Mouse (Mus musculus): ENCODE data around the gene H2-DMb1. TPM values are rescaled to one million over a fixed set of nuclear protein-coding genes. Genes with fewer than 3 reads are reported as not detected.

H2-DMb1 gene
- total RNA-seq, 2 experiments from 2014 or later: 1.2 to 1.8 TPM

- DNase-seq (ENCODE audit: extremely low spot score in 1 of 2, low spot score in 2 of 2): no peak
- intact Hi-C loops (cut with DNase I): loop anchor here (5.0 kb wide), 1 partner anchor 172 kb away; the partner anchor contains the start of gene Btnl2
Measured at GRCm38 (mm10) chr17:34179913-34180859, 27.3 kb downstream of the H2-DMb1 start.

- DNase-seq (ENCODE audit: extremely low spot score in 1 of 2, low spot score in 2 of 2): no peak
- intact Hi-C loops (cut with DNase I): no loop called here
Measured at GRCm38 (mm10) chr17:34183564-34184219, 30.8 kb downstream of the H2-DMb1 start.

GRCm38 (mm10) chr17:34185526-34185925, 32.7 kb downstream of the H2-DMb1 start:
- no peak for DNase-seq (ENCODE audit: extremely low spot score in 1 of 2, low spot score in 2 of 2)

GRCm38 (mm10) chr17:34186885-34187260, 34.0 kb downstream of the H2-DMb1 start:
- intact Hi-C loops (cut with DNase I): no loop called here
- DNase-seq (ENCODE audit: extremely low spot score in 1 of 2, low spot score in 2 of 2): no peak

More at GRCm38 (mm10) chr17:34185526-34185925, 32.7 kb downstream of the H2-DMb1 start:
- intact Hi-C loops (cut with DNase I): no loop called here

GRCm38 (mm10) chr17:34187261-34187916, 34.5 kb downstream of the H2-DMb1 start, which contains the start of the genes Tap1 and Psmb9:
TSS of gene Tap1 (plus strand) at chr17:34187553.
TSS of gene Psmb9 (minus strand) at chr17:34187764.
- intact Hi-C loops (cut with DNase I): no loop called here
- DNase-seq (ENCODE audit: extremely low spot score in 1 of 2, low spot score in 2 of 2): peak; percentile 91 to 97

- DNase-seq (ENCODE audit: extremely low spot score in 1 of 2, low spot score in 2 of 2): no peak
- intact Hi-C loops (cut with DNase I): no loop called here
Measured at GRCm38 (mm10) chr17:34188010-34188409, 35.1 kb downstream of the H2-DMb1 start.

GRCm38 (mm10) chr17:34188986-34189385, 36.1 kb downstream of the H2-DMb1 start:
- DNase-seq (ENCODE audit: extremely low spot score in 1 of 2, low spot score in 2 of 2): no peak
- intact Hi-C loops (cut with DNase I): no loop called here

- DNase-seq (ENCODE audit: extremely low spot score in 1 of 2, low spot score in 2 of 2): no peak
- intact Hi-C loops (cut with DNase I): no loop called here
Measured at GRCm38 (mm10) chr17:34192852-34193251, 40.0 kb downstream of the H2-DMb1 start.

GRCm38 (mm10) chr17:34193468-34193867, 40.6 kb downstream of the H2-DMb1 start:
- intact Hi-C loops (cut with DNase I): no loop called here

GRCm38 (mm10) chr17:34194723-34195122, 41.9 kb downstream of the H2-DMb1 start:
- intact Hi-C loops (cut with DNase I): no loop called here
- DNase-seq (ENCODE audit: extremely low spot score in 1 of 2, low spot score in 2 of 2): no peak

More at GRCm38 (mm10) chr17:34193468-34193867, 40.6 kb downstream of the H2-DMb1 start:
- no peak for DNase-seq (ENCODE audit: extremely low spot score in 1 of 2, low spot score in 2 of 2)

- no peak for DNase-seq (ENCODE audit: extremely low spot score in 1 of 2, low spot score in 2 of 2)
- intact Hi-C loops (cut with DNase I): no loop called here
Measured at GRCm38 (mm10) chr17:34196491-34196890, 43.6 kb downstream of the H2-DMb1 start.

- intact Hi-C loops (cut with DNase I): no loop called here
- DNase-seq (ENCODE audit: extremely low spot score in 1 of 2, low spot score in 2 of 2): peak; percentile 81 to 93
Measured at GRCm38 (mm10) chr17:34196941-34197894, 44.3 kb downstream of the H2-DMb1 start, which contains the start of gene Psmb8. TSS of gene Psmb8 (plus strand) at chr17:34197721.

- intact Hi-C loops (cut with DNase I): no loop called here
- DNase-seq (ENCODE audit: extremely low spot score in 1 of 2, low spot score in 2 of 2): peak in 1 of 2 experiments; percentile 60
Measured at GRCm38 (mm10) chr17:34197904-34198520, 45.1 kb downstream of the H2-DMb1 start.

- intact Hi-C loops (cut with DNase I): no loop called here
- DNase-seq (ENCODE audit: extremely low spot score in 1 of 2, low spot score in 2 of 2): no peak
Measured at GRCm38 (mm10) chr17:34198521-34198912, 45.6 kb downstream of the H2-DMb1 start.

- intact Hi-C loops (cut with DNase I): no loop called here
- no peak for DNase-seq (ENCODE audit: extremely low spot score in 1 of 2, low spot score in 2 of 2)
Measured at GRCm38 (mm10) chr17:34199050-34199619, 46.3 kb downstream of the H2-DMb1 start.

- no peak for DNase-seq (ENCODE audit: extremely low spot score in 1 of 2, low spot score in 2 of 2)
- intact Hi-C loops (cut with DNase I): no loop called here
Measured at GRCm38 (mm10) chr17:34200047-34200446, 47.2 kb downstream of the H2-DMb1 start.

- DNase-seq (ENCODE audit: extremely low spot score in 1 of 2, low spot score in 2 of 2): no peak
- intact Hi-C loops (cut with DNase I): no loop called here
Measured at GRCm38 (mm10) chr17:34200772-34201505, 48.1 kb downstream of the H2-DMb1 start.
